Mouse (Mus musculus) stomach, adult 2 months (tissue): Measurements from ENCODE around the gene Rasgrp2. TPM values are rescaled to one million over a fixed set of nuclear protein-coding genes. Genes with fewer than 3 reads are reported as not detected.

Experiments used
- polyA plus RNA-seq: library from polyadenylated mRNA; depleted of rRNA; stranded (reverse); fragments of >200 nt; gene quantifications from 2 replicates; pipeline ENCODE4 v1.2.3, GENCODE M21; 2012; rRNA removed

The Rasgrp2 gene
- polyA plus RNA-seq: 40.2 and 44.5 TPM in 2 replicates

GRCm38 (mm10) chr19:6399285-6400095 lies at the start of gene Rasgrp2:
Gene Rasgrp2 (plus strand): TSS chr19:6399340.

GRCm38 (mm10) chr19:6363411-6364240 lies 35.5 kb upstream of the Rasgrp2 start, which contains the start of gene Sf1:
Gene Sf1 (plus strand): TSS chr19:6363690.

GRCm38 (mm10) chr19:6384128-6384527 lies 15.0 kb upstream of the Rasgrp2 start, which contains the start of gene Pygm:
Gene Pygm (plus strand): TSS chr19:6384399.

GRCm38 (mm10) chr19:6418233-6418879 lies 19.2 kb downstream of the Rasgrp2 start, which contains the start of gene Nrxn2:
Gene Nrxn2 (plus strand): TSS chr19:6418731.

Other genes with a start within 250 kb of the Rasgrp2 start
- gene Majin, start 215.0 kb upstream of the Rasgrp2 start, polyA plus RNA-seq: not detected in 2 replicates
- 0.50 and 1.0 TPM in 2 replicates for gene Gpha2, start 173.0 kb upstream of the Rasgrp2 start, polyA plus RNA-seq
- 47.1 and 114 TPM in 2 replicates for gene Ppp2r5b, start 163.5 kb upstream of the Rasgrp2 start, polyA plus RNA-seq
- gene Atg2a, start 157.7 kb upstream of the Rasgrp2 start, polyA plus RNA-seq: 48.8 and 62.8 TPM in 2 replicates
- gene Ehd1, start 122.6 kb upstream of the Rasgrp2 start, polyA plus RNA-seq: 152 and 233 TPM in 2 replicates
- gene Cdc42bpg, start 92.9 kb upstream of the Rasgrp2 start, polyA plus RNA-seq: 28.3 and 31.9 TPM in 2 replicates
- 24.3 and 27.1 TPM in 2 replicates for gene Men1, start 64.4 kb upstream of the Rasgrp2 start, polyA plus RNA-seq
- 45.1 and 53.0 TPM in 2 replicates for gene Map4k2, start 58.2 kb upstream of the Rasgrp2 start, polyA plus RNA-seq
- gene Sf1, start 35.6 kb upstream of the Rasgrp2 start, polyA plus RNA-seq: 89.7 and 109 TPM in 2 replicates
- 25.5 and 39.7 TPM in 2 replicates for gene Pygm, start 14.9 kb upstream of the Rasgrp2 start, polyA plus RNA-seq
- gene Nrxn2, start 19.4 kb downstream of the Rasgrp2 start, polyA plus RNA-seq: 1.6 and 3.9 TPM in 2 replicates
- 0.17 TPM in 1 of 2 replicates, not detected in the other for gene Slc22a12, start 143.7 kb downstream of the Rasgrp2 start, polyA plus RNA-seq